Mouse (Mus musculus) adrenal gland, adult 18-20 months (tissue): ENCODE results near the gene Ppm1f. TPM values are rescaled to one million over a fixed set of nuclear protein-coding genes. Genes with fewer than 3 reads are reported as not detected.
"Not testable (repeated sequence)": the region's sequence is repeated elsewhere in the genome, so short reads cannot be mapped to it uniquely, and the experiment has no call there.

ENCODE experiments used
- DNase-seq, 2 experiments: peaks; one replicate each; pipeline ENCODE4 v3.0.0; 2021 to 2022; ENCODE audit warnings: low spot score in 2 of 2
- long read RNA-seq, 2 experiments: library from polyadenylated mRNA; stranded (forward); transcript quantifications; one replicate each; pipeline ENCODE4 v2.0.0; 2021
- total RNA-seq, 2 experiments: library from RNA; stranded (reverse); gene quantifications; 1 replicate in 1 of 2; 2 replicates in 1 of 2; pipeline ENCODE4 v1.2.3; 2021

Gene Ppm1f
- 10 to 100 TPM; 29.5 to 36.6 TPM for total RNA-seq
- long read RNA-seq, experiment 1, full-length matches to known transcripts = 16 of 24 reads
- long read RNA-seq, experiment 1, partial matches to known transcripts = 7 of 24 reads
- long read RNA-seq, experiment 1, other reads (novel, unspliced or antisense) = 1 of 24 reads
- long read RNA-seq, experiment 2, full-length matches to known transcripts = 37 of 60 reads
- long read RNA-seq, experiment 2, partial matches to known transcripts = 23 of 60 reads
- long read RNA-seq, experiment 2, other reads (novel, unspliced or antisense) = 0 of 60 reads

DNA sequence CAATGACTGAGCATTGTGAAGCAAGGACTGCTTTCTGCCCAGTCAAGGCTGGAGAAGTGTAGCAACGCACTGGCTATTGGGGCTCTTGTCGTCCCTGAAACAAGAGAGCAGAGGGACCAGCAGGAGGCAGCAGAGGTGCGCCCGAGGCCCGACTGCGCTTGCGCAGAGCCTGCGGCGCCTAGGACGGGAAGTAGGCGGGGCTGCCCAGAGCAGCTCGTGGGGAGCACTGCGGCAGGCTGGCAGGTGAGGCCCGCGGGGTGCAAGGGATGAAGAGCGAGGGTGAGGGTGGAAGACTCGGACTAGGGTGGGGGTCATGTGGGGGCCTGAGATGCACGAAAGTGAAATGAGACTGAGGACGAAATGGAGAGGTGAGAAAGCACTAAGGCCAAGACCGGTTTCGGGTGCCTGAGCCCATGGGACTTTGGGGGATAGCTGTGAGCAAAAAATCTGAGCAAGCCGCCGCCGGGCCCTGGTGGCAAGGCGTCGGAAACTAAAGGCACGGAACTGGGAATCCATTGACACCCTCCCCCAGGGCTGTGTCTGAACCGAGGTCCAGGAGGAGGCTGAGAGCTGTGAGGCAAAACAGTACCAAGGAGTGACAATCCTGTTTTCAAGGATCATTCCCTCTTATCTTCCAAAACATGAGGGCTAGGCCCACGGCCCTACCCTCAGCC is at the start of gene Ppm1f:
Gene Ppm1f, plus strand, starts transcription at position 88 of the 674 bp plus-strand sequence.
- DNase-seq = peak; percentile 98

- no peak for DNase-seq
Measured at GRCm38 (mm10) chr16:16849196-16849595, 47.1 kb upstream of the Ppm1f start.

GRCm38 (mm10) chr16:16852411-16852810 is 43.9 kb upstream of the Ppm1f start:
- no peak for DNase-seq

DNA sequence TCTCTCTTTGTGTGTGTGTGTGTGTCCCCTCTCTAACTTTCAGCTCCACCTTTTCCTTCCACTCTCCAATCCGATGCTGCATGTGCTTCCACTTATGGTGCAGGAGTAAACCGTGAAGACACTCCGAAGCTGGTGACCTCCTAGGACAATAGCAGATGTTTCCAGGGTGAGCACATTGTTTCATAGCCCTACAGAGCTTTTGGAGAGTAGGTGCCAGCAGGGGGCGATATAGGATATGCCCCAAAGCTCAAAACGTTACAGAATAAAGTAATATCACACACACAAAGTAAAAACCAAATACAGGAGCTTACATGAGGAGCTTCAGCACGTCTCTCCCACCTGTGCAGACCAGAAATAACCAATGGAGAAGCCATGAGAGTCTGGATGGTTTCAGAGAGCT is 41.4 kb upstream of the Ppm1f start:
- peak; percentile 60 to 64 for DNase-seq

DNA sequence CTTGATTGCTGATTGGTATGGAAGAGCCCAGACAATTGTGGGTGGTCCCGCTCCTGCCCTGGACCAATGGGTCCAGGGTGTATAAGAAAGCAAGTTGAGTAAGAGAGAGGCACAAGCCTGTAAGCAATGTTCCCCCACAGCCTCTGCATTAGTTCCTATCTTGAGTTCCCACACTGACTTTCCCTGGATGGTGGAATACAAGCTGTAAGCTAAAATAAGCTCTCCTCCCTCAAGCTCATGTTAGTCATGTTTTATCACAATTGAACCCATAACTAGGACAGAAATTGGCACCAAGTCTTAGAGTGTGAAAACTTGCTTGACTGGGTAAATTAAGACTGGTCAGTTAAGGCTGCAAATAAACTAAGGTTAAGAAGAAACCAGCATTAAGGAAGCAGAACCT is 40.7 kb upstream of the Ppm1f start:
- DNase-seq = no peak

DNA sequence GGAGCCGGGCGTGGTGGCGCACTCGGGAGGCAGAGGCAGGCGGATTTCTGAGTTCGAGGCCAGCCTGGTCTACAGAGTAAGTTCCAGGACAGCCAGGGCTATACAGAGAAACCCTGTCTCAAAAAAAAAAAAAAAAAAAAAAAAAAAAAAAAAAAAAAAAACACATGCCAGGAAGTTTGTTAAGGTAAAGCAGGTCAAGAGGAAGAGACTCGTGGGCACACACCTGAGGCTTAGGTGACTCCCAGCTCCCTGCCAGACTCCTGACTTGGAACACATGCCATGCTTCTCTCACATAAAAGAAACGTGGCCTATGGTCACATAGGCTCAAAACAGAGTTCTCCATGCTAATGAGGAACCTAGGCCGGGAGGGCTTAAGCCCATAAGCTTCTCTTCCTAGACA is 40.2 kb upstream of the Ppm1f start:
- not testable (repeated sequence) for DNase-seq

DNA sequence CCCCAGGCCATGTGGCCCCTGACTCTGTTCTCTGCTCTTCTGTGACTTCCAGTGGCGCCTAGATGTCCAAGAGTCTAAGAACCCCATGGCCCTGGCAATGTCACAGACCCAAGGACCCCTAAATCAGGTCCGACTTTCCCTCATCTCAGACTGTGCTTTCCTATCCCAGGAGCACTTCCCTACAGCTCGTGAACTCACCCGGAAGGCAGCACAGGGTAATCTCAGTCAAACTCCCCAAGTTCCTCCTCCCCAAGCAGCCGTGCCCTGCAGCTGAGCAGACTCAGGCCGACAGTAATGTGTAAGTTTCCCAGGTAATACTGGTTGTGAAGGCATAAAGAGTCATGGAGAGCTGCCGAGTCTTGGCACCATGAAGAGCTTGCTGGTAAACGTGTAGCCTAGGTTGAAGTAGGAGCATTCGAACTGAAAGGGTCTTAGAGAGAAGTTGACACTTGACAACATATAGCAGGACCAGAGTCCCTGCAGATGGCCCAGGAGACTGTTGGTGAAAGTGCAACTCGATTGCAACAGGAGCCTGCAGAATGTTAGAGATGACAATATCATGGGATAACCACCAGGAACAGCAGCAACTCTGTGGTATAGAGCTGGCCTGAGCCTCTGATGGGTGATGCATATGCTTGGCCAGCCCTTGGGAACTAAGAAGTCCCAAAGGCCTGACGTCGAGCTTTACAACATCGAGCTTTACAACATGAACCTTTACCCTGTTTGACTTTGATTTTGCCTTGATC is 39.4 kb upstream of the Ppm1f start:
- DNase-seq = no peak

- no peak for DNase-seq
Measured at GRCm38 (mm10) chr16:16862288-16862687, 34.0 kb upstream of the Ppm1f start.

DNA sequence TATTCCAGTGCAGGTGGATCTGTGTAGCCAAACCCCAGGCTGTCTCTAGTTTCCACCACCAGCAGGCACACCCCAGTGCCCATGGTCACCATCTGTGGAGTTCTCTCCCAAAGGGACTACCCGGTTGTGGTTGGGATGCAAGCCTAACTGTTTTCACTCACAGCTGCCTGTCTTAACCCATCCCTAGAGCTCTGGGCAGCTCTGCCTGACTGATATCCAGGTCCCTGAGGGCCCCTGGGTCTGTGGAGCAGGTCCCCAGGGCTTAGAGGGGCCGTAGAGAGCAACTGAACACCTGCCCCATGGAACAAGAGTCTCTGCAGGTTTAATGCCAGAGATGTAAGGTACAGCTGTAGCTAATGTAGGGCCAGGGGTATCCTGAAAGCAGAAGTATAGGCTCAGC is 32.3 kb upstream of the Ppm1f start, which contains the start of gene Igll1:
Gene Igll1, minus strand, starts transcription at position 8 of the 400 bp plus-strand sequence.
- DNase-seq = no peak

DNA sequence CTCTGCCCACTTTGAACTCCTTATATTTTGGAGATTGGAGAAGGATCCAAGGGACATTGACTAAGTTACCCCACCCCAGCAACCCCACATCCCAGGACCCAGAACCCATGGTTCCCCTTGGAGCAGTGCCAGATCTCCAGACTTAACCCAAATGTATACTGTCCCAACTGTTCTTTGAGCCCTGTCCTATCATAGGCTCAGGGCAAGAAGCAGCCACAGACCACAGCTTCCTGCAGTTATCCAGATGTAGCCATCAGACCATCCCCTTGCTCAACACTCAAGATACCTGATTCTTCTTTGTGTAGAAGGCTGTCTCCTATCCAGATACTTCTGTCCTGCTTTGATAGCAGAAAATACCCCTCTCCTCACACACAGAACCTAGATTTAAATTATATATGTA is 31.1 kb upstream of the Ppm1f start:
- no peak for DNase-seq

DNA sequence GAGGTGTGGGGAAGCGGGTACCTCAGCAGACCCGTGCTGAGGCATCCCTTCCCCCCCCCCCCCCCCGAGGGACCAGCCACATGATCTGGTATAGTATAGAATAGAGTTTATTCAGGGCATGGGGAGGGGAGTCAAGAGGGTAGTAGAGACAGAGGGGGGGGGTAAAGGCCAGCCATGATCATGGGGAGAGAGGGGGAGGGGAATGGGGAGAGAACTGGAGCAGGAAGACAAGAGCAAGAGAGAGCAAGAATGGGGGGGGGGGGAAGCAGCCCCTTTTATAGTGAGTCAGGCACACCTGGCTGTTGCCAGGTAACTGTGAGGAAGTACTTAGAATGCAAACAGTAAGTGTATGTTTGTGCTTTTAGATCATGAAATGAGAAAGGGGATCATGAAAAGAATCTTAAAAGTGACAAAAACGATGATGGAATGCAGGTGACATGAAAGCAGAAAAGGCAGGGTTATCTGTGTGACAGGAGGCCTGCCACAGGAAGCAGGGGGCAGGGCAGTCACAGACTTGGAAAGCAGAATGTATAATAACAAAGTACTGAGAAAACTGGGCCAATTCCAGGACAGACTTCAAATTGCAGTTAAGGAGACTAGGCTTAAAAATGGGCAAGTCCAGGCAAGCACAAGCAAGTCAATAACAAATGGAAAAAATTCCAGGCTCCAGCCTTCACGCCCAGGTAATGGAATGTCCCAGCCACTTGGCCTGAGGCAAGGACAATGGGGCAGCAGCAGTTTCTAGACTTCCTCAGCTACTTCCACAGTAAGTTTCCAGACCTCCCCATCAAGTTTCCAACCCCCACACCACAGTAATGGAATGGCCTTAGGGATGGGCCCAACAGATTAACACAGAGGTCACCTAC is 30.3 kb upstream of the Ppm1f start:
- DNase-seq = no peak

DNA sequence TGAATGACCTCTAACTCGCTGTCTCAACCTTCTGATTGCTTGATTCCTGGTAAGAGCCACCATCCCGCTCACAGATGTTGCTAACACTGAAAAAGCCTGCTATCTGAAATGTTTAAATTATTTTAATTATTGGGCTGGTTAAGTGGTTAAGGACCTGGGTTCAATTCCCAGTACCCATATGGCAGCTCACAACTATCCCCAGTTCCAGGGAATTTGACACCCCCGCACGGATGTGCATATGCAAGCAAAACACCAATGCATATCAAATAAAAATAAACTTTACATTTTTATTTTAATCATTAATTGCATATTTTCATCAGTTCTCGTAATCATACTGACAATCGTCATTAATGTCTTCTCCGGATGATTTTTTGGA is 26.0 kb upstream of the Ppm1f start:
- DNase-seq = no peak

- peak; percentile 77 to 80 for DNase-seq
Measured at GRCm38 (mm10) chr16:16870617-16871331, 25.5 kb upstream of the Ppm1f start, which contains the start of the genes Top3b and Vpreb1. TSS of gene Top3b (plus strand) at chr16:16870736. TSS of gene Vpreb1 (minus strand) at chr16:16870843.

DNA sequence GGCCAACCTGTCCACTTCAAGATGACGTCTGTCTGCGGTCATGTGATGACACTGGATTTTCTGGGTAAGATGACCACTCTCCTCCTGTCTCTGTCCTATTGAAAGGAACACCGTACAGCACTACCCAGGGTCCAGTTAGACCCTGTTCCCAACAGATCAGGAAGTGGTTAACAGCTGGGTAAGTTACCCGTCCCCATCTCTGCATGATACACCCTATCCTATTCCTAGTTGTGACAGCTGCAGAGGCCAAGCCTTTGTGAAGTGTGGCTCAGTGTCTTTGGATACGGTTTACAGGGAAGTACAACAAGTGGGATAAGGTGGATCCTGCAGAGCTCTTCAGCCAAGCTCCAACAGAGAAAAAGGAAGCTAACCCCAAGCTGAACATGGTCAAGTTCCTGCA is 17.2 kb upstream of the Ppm1f start:
- DNase-seq = no peak

DNA sequence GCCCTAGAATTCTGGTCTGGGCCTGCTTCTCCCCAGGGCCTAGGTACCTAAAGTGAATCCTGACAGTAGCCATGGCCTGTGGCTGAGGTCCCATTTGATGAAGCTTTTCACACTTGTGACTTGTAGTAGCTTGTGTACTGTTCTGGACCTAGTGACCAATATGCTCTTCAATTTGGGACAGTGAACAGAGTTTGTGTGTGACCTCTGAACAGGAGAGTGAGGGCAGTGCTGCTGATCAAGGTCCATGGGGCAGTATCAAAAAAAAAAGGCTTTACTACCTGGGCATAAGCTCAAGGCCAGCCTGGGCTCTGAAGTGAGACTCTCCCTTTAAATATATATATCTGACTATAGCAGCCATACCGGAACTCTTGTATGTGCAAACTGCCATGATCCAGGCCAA is 7.9 kb upstream of the Ppm1f start:
- DNase-seq = no peak

GRCm38 (mm10) chr16:16892366-16892765 is 3.9 kb upstream of the Ppm1f start:
- no peak for DNase-seq

GRCm38 (mm10) chr16:16896015-16896381 is 271 bp upstream of the Ppm1f start:
- DNase-seq = no peak

DNA sequence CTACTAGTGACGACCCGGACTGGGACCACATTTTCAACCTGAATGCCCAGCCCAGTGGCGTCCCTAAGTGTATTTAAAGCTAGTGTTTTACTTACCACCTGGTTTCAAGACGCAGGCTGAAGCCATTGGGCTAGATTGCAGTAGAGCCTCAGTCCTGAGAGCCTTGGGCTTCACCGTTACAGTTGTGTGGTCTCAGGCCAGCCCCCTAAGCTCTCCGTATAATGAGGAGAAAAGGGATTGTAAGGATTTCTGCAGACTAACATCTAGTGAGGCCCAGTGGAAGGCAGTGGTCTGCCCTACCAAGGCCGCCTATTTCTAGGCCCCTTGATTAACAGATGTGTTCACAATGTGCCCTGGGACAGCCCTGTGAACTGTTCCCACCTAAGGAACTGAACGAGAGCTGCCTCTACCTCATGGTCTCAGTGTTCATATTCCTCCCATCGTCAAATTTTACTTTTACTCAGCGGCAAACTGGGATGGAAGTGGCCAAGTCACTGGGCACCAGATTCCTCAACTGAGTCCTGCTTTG is 851 bp downstream of the Ppm1f start:
- DNase-seq = no peak

DNA sequence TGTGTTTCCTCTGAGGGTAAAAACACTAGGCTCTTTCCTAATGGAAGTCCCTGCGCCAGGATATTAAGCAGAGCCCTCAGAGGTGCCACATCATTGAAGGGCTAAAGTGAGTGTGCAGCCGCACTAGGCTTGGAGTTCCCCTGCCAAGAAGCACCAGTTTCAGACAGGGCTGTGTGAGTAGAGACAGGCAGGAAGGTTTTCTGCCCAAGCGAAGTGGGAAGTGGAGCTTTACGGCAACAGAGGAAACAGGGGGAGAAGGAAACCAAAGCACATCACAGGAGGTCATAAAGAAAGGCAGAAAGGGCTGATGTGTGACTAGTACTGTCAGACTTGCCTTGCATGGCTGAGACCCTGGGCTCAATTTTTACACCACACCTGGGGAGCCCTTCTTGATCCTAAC is 6.1 kb downstream of the Ppm1f start:
- no peak for DNase-seq

DNA sequence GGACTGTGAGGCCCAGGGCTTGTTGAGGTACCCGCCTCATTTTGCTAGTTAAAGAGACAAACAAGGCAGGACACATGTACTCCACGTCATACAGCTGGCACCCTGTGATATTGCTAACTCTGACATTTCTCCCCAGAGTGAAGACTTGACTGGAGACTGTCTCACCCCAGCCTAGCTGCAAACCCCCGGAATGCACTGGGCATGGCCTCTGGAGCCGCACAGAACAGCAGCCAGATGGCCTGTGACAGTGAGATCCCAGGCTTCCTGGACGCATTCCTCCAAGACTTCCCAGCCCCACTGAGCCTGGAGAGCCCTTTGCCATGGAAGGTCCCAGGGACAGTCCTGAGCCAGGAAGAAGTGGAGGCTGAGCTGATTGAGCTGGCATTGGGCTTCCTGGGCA is 6.9 kb downstream of the Ppm1f start:
- no peak for DNase-seq
